Mouse (Mus musculus) CH12.LX (cell line): ENCODE measurements at regions not wholly inside any gene's neighbourhood (a gene's known extent, or its start where the extent isn't known, plus 50 kb on each side); places are given as distances from the start of the nearest gene placed in this dataset.

Experiments used
- CTCF ChIP-seq, 2 experiments: IDR thresholded peaks in 1 of 2; conservative IDR thresholded peaks in 1 of 2; 2 replicates each; pipeline ENCODE4 v1.5.1; 2011 to 2012; ENCODE audit warnings: low read depth in 2 of 2, low read length in 2 of 2, improper control_type of control experiment in 1 of 2, inconsistent platforms in 1 of 2, mild to moderate bottlenecking in 1 of 2, moderate library complexity in 1 of 2
- EP300 ChIP-seq: IDR thresholded peaks from 2 replicates; pipeline ENCODE4 v1.6.1; 2011; ENCODE audit warnings: low read length, improper control_type of control experiment

DNA sequence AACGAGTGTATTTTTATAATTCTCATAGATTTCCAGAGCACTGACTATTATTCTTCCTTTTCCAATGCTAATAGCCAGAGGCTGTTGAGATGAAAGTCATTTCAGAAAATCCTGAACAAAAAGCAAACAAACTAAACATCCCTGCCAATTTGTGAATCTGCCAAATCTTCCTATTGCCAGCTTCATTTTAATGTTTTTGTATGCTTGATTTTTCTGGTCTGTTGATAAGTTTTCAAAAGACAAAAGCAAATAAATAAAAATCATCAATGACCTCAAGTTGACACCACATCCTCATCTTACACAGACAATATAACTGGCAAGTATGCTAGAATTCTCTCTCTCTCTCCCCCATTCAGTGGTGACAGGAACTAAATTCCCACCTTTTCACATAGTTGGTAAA lies 347.2 kb upstream of the Klf12 start:
- TF ChIP-seq CTCF (conservative IDR thresholded peaks at IDR 0.05 in 1 of 2, IDR thresholded peaks at IDR 0.05 in 1 of 2; ENCODE audit: low read depth in 2 of 2, low read length in 2 of 2), result no peak
- no peak for TF ChIP-seq EP300
